Mouse (Mus musculus): ENCODE data around the gene Hpca. TPM values are rescaled to one million over a fixed set of nuclear protein-coding genes. Genes with fewer than 3 reads are reported as not detected.

The Hpca gene
- total RNA-seq (2015) (not detected in 2 replicates), total RNA-seq (2017) (not detected in 2 replicates)

DNA sequence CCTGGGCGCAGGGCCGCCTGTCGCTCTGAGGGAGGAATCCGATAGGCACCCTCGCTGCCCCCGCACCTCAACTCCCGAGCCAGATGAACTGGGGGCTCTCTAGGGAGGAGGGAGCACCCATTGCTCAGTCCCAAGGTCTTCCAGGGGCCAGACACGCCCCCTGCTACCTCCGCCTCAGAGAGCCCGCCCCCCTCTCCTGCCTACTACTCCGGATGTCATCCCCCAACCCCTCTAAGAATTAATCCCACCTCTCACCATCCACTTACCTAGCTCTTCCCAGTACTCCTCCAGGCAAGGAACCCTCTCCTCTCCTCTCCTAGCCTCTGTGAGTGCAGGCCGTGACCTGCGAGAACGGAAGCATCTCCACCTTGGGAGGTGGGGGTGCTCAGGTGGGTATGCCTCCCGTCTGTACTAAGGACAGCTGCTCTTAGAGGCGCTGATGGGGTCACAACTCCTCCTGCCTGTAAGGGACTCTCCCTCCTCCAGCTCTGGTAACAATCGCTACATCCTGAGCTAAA, at the start of gene Hpca:
Gene Hpca, minus strand, starts transcription at position 468 of the 518 bp plus-strand sequence.
- no peak for ATAC-seq (replicated peaks; ENCODE audit: poor library complexity)

- no peak for ATAC-seq (replicated peaks; ENCODE audit: poor library complexity)
Observed at GRCm38 (mm10) chr4:129161581-129162255, 39.9 kb upstream of the Hpca start.

DNA sequence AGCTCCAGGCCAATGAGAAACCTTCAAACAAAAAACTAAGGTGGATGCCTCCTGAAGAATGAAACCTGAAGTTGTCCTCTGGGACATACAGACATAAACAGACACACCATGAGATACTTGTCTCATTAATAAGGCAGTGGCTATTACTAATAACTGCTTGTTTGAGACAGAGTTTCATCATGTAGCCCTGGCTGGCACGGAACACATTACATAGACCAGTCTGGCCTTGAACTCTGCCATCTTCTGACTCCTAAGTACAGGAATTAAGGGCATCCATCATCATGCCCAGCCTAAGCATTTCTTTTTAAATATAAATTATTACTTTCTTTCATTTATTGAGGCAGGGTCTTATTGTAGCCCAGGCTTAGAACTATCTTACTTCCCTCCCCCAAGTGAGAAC, 39.2 kb upstream of the Hpca start:
- no peak for ATAC-seq (replicated peaks; ENCODE audit: poor library complexity)

GRCm38 (mm10) chr4:129158549-129158948, 36.7 kb upstream of the Hpca start:
- ATAC-seq (replicated peaks; ENCODE audit: poor library complexity): peak; percentile 95

DNA sequence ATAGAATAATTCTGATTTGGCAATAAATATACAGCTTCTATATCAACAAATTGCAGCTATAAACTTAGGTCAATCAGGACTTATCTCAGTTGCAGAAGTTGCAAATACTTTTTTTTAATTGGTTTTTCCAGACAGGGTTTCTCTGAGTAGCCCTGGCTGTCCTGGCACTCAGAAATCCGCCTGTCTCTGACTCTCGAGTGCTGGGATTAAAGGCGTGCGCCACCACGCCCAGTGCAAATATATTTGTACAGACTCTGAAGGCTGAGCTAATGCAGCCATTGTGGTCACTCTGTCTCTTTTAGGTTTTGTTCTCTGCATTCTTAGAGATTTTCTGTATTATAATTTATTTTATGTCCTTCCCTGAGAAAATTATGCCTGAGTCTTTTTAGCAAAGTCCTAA, 35.7 kb upstream of the Hpca start:
- ATAC-seq (replicated peaks; ENCODE audit: poor library complexity): no peak

DNA sequence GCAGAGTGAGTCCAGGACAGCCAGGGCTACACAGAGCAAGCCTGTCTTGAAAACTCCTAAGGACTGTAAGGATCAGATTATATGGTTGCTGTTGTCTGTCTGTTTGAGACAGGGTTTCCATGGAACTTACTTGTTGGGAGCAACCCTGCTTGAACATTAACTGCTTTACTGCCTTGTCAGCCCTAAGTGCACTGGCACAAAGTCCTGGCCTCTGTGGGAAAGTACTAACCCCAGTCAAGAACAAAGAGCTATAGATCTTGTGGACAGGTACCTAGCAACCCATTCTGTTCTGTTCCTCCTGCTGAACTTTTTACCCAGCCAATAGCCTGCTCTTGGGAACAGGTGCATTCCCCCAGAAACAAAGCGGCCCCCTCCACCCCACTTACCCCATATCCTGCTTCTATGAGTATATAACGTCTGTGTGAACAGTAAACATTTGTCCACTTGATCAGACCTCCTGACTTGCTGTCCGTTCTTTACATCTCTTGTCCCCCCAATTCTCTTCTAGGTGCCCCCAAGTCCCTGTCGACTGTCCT, 29.5 kb upstream of the Hpca start:
- no peak for ATAC-seq (replicated peaks; ENCODE audit: poor library complexity)

DNA sequence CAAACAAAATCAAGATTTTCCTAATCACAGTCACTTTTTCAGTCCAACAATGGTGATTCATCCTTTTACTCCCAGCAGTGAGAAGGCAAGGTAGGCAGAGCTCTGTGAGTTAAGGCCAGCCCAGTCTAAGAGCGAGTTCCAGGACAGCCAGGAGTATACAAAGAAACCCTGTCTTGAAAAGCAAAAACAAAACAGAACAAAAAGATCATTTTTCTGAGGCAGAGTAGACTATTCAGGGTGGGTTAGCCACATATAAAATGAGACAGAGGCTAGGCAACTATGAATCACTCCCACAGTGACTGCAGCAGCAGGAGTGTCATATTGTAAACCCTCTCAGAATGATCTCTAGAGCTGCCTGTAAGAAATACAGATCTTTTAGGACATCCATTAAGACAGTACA, 27.5 kb upstream of the Hpca start:
- no peak for ATAC-seq (replicated peaks; ENCODE audit: poor library complexity)

DNA sequence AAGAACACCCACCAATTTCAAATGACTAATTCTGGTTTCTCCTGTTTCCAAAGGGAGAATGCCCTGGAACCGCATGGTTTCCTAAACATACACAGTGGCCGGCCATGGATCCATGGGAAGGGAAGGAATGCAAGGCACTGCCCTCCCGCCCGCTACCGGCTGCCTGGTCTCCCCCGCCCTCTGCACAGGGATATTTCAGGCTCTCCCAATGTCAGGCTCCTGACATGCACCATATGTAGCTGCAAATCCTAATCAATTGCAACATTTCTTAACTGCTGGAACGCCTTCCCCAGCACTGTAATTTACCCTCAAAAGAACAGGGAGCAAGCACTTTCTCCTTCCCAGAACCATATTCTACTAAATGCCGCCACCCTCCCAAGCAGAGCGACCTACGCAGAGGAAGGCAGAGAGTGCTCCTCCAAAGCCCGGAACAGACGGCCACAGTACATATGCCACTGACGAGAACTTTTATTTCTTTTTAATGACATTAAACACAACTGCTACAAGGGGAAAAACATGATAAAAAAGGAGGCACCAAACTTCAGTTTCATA, 25.8 kb upstream of the Hpca start:
- ATAC-seq (replicated peaks; ENCODE audit: poor library complexity): no peak

- ATAC-seq (replicated peaks; ENCODE audit: poor library complexity): peak; percentile 29; the same call in 1 of the 2 replicates
Observed at GRCm38 (mm10) chr4:129146392-129146791, 24.6 kb upstream of the Hpca start.

DNA sequence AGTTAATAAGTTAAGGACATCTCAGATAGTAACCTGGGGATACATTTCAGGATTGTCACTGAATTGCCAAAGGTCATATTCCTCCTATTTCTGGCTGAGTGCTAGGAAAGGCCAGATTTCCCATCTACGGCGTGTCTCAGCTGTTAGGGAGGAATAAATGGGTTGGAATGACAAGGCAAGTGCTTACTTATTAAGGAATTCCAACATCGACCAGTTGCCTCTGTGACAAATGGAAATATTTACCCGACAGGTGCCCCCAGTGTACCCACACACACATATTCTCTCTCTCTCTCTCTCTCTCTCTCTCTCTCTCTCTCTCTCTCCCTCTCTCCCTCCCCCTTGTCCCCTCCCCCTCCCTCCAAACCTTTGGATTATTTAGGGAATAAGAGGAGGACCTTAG, 24.1 kb upstream of the Hpca start:
- ATAC-seq (replicated peaks; ENCODE audit: poor library complexity): no peak

- no peak for ATAC-seq (replicated peaks; ENCODE audit: poor library complexity)
Observed at GRCm38 (mm10) chr4:129145411-129145810, 23.6 kb upstream of the Hpca start.

- ATAC-seq (replicated peaks; ENCODE audit: poor library complexity): no peak
Observed at GRCm38 (mm10) chr4:129144401-129145367, 22.8 kb upstream of the Hpca start.

DNA sequence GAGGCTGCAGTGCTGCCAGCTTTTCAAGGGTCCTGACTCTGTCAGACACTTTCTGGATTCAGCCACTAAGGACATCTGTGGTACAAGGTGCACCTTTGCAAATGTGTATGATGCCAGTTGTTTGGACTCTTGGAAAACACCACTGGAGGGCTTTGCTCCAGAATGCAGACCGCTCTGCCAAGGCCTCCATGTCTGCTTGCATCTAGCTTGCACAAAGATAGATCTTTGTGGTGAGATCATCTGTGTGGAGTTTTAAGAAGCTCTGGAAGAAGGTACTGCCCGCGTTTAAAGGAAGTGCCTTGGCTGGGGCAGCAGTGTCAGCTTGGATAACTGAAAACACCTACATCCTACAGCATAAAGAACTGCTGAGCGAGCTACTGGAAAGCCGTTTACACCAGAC, 21.7 kb upstream of the Hpca start:
- ATAC-seq (replicated peaks; ENCODE audit: poor library complexity): no peak

- peak; percentile 30 for ATAC-seq (replicated peaks; ENCODE audit: poor library complexity)
Observed at GRCm38 (mm10) chr4:129142439-129143045, 20.7 kb upstream of the Hpca start.

- peak; percentile 56 for ATAC-seq (replicated peaks; ENCODE audit: poor library complexity)
Observed at GRCm38 (mm10) chr4:129141560-129142438, 20.0 kb upstream of the Hpca start.

DNA sequence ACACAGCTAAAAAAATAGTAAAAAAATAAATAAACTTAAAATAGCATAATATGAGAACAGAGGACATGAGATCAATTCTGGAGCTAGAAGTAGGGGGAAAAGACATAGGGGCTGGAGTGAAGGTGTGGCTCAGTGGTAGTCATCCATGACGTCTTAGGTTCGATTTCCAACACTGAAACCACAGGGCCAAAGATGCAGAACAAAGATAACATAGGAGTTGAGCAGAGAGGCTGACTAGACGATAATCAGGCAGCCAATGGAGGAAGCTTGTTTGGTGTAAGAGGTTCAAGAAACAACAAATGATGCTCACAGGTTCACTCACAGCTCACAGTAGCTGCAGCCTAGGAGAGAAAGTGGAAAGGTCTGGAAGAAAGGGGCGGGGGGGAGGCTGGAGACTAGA, 19.0 kb upstream of the Hpca start:
- peak; percentile 29 for ATAC-seq (replicated peaks; ENCODE audit: poor library complexity)

DNA sequence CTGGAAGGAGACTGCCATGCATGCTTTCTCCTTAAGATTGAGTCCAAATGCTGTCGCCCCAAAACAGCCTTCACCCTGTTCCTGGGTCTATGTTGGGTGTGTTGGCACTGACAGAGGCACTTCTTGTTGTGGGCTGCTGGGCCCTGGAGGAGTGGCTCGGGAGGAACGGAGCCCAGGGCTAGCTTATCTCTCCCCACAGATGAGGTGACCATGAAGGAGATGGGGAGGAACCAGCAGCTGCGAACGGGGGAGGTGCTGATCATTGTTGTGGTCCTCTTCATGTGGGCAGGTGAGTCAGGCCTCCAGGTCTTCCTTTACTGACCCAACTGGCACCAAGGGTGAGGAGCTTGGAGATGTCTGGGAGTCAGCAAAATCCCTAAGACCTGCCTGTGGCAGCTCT, 17.8 kb upstream of the Hpca start:
- ATAC-seq (replicated peaks; ENCODE audit: poor library complexity): peak; percentile 61

- ATAC-seq (replicated peaks; ENCODE audit: poor library complexity): no peak
Observed at GRCm38 (mm10) chr4:129137392-129138321, 15.8 kb upstream of the Hpca start.
